Mouse (Mus musculus) erythroblast, embryonic 14.5 days (primary cell): ENCODE results near the gene Kif6. TPM values are rescaled to one million over a fixed set of nuclear protein-coding genes. Genes with fewer than 3 reads are reported as not detected.
A peak's percentile ranks its signal among the peaks of the same experiment; 100 is the strongest.

ENCODE experiments used
- H3K27me3 ChIP-seq: 2 replicates; pipeline ENCODE4 v1.6.1; 2012; ENCODE audit warnings: inconsistent platforms; ENCODE audit not compliant: control insufficient read depth
- H3K36me3 ChIP-seq: 2 replicates; pipeline ENCODE4 v1.6.1; 2012; ENCODE audit warnings: mild to moderate bottlenecking, inconsistent platforms; ENCODE audit not compliant: control insufficient read depth
- H3K4me1 ChIP-seq: 2 replicates; pipeline ENCODE4 v1.6.1; 2012; ENCODE audit warnings: inconsistent platforms; ENCODE audit not compliant: control insufficient read depth
- H3K4me3 ChIP-seq: replicated peaks from 2 replicates; pipeline ENCODE3; 2012; ENCODE audit warnings: moderate library complexity, mild to moderate bottlenecking, inconsistent platforms
- H3K9me3 ChIP-seq: 2 replicates; pipeline ENCODE4 v1.6.1; 2012; ENCODE audit warnings: low read length, inconsistent platforms, mixed read lengths; ENCODE audit not compliant: control insufficient read depth
- GATA1 ChIP-seq: IDR thresholded peaks from 2 replicates; pipeline ENCODE4 v1.6.1; 2012; ENCODE audit warnings: low read length, inconsistent platforms, mixed read lengths
- TAL1 ChIP-seq: IDR thresholded peaks from 3 replicates; pipeline ENCODE4 v1.6.1; 2012; ENCODE audit warnings: low read length, inconsistent platforms, mixed read lengths
- polyA plus RNA-seq: library from polyadenylated mRNA; stranded (reverse); fragments of >175 nt; gene quantifications from 2 replicates; pipeline ENCODE4 v1.2.3, GENCODE M21; 2012

Kif6 gene
- not detected in 2 replicates for polyA plus RNA-seq

DNA sequence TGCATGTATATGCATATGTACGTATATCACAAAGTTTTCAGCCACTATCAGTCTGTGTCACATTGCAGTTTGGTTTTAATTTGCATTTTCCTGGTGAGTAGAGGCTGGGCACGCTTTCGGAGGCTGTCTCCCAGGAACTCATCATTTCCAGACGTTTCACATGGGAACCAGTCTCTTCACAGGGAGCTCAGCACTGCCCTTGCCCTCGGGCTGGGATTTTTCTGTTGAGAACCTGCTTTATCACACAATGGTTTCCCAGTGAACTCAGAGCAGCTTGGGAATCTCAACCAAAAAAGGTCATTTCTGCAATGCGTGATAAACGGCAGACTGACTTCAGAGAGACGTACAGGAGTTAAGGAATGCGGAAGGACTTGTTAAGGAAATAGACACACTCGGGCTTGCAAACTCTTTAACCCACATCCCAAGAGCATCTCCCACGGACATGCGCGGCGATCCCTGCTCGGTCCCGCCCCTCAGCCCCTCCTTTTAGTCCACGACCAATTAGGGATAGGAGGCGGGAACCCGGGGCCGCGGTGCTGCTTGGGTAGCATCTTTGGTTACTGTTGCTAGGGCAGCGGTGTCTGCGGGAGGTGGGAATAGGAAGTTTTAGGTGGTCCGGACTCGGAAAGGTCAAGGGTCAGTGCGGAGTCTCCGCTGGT lies at the start of gene Kif6:
Gene Kif6 (plus strand): TSS at position 560 of the 659 bp plus-strand sequence.
- Histone ChIP-seq H3K4me3 (peak within 1 kb of the TSS; percentile 48), H3K4me1 (no peaks in the 10 kb centered on the region; the same call in 1 of the 2 replicates), H3K36me3 (no peaks in the 10 kb centered on the region), H3K27me3 (peaks cover 8% of the 10 kb centered on the region), H3K9me3 (no peaks in the 10 kb centered on the region)
- no peak for TF ChIP-seq GATA1
- TF ChIP-seq TAL1 = no peak

DNA sequence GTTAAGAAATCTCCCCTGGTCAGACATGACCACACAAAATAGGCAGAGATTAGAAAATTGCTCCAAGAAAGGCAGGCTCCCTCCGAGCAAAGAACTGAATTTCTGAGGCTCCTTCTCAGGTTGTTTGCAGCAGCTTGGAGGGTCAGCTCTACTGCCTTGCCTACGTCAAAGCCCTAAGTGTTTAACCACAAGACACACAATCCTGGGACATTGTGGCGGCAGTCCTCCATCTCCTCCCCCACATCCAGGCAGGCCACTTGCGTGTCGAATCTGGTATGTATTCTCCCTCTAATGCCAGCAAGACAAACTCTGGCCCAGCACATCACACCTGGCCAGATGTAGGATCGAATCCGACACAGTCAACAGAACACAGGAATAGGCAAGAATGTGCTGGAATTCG lies 46.2 kb upstream of the Kif6 start:
- H3K9me3 ChIP-seq = peaks cover 3% of the 10 kb centered on the region; the same call in 1 of the 2 replicates
- H3K36me3 ChIP-seq = no peaks in the 10 kb centered on the region
- H3K4me1 ChIP-seq = no peaks in the 10 kb centered on the region
- TF ChIP-seq GATA1 = no peak
- TF ChIP-seq TAL1 = no peak
- peaks cover 21% of the 10 kb centered on the region for H3K27me3 ChIP-seq
- no peak overlapping the region for H3K4me3 ChIP-seq

DNA sequence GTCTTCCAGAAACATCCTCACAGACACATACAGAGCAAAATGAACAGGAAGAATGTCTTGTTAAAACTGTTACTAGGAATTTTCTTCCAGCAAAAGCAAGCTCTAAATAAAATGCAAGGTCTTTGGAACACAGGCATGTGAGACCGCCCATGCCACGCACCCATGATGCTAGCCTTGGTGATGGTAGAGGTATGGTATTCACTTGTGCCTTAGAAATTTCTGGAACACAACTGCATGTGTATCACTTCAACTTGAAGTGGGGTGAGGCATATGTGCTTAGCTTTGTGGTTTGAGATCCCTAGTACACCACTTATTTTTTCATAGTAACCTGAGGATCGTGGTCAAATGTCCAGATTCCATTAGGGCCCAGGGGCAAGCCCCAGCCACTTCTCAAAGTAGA lies 37.6 kb upstream of the Kif6 start:
- no peak overlapping the region for H3K4me3 ChIP-seq

DNA sequence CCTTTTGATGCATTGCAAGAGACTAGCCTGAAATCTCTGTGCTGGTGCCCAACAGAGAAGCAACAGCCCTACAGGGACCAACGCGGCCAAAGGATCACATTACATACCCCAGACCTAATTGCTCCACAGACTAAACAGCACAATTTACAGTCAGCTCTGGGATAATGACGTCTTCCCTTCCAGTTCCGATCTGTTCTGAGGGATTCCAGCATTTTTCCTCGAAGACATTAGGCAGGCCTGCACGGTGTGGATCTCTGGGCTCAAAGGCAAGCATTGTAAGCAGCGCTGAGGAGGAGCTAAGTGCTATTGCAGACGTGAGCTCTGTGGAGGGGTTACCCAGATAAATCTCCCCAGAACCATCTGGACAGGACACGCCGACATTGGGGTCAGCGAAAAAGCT lies 32.5 kb upstream of the Kif6 start:
- Histone ChIP-seq H3K27me3 (no peaks in the 10 kb centered on the region), H3K4me3 (no peak overlapping the region), H3K36me3 (no peaks in the 10 kb centered on the region), H3K4me1 (no peaks in the 10 kb centered on the region), H3K9me3 (no peaks in the 10 kb centered on the region)
- TF ChIP-seq TAL1 (no peak), GATA1 (no peak)

More for the DNA sequence above, 37.6 kb upstream of the Kif6 start:
- Histone ChIP-seq H3K36me3 (no peaks in the 10 kb centered on the region), H3K9me3 (peaks cover 5% of the 10 kb centered on the region; the same call in 1 of the 2 replicates), H3K27me3 (no peaks in the 10 kb centered on the region), H3K4me1 (no peaks in the 10 kb centered on the region)
- TF ChIP-seq TAL1 (no peak), GATA1 (no peak)

DNA sequence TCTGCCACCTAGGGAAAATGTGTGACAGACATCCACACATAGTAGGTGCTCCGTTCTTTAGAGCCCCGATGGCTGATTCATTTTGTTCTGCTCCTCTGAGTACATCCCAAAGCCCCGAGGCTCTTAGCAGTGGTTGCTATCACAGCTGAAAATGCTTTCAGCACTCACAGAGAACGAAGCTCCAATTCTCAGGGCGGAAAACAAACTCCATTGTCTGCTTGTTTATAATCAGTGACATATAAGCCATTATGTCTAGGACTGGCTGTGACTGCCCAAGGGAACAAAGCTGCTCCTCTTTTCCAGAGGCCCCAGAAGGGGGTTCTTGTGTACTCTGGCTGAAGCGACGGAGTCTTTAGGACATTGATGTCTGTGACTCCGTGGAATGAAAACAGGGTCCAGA lies 24.9 kb upstream of the Kif6 start:
- no peak for TF ChIP-seq TAL1
- TF ChIP-seq GATA1 = no peak
- Histone ChIP-seq H3K4me1 (no peaks in the 10 kb centered on the region), H3K27me3 (no peaks in the 10 kb centered on the region), H3K36me3 (no peaks in the 10 kb centered on the region), H3K4me3 (no peak overlapping the region), H3K9me3 (no peaks in the 10 kb centered on the region)

DNA sequence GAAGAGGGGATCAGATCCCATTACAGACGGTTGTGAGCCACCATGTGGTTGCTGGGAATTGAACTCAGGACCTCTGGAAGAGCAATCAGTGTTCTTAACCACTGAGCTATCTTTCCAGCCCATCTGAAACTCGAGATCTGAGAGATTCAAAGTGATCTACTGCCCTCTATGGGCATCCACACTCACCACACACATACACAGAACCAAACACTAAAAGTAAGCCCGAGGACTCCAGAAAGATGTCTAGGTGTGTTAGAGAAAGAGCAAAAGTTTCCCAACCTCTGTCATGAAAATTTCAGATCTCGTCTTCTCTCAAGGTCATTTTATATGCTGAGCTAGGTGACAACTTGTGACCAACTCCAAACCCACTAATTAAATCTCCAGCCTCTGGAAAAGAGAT lies 9.5 kb upstream of the Kif6 start:
- Histone ChIP-seq H3K27me3 (no peaks in the 10 kb centered on the region), H3K4me1 (no peaks in the 10 kb centered on the region), H3K36me3 (no peaks in the 10 kb centered on the region), H3K4me3 (no peak overlapping the region), H3K9me3 (peaks cover 9% of the 10 kb centered on the region)
- TF ChIP-seq GATA1 (no peak), TAL1 (no peak)

DNA sequence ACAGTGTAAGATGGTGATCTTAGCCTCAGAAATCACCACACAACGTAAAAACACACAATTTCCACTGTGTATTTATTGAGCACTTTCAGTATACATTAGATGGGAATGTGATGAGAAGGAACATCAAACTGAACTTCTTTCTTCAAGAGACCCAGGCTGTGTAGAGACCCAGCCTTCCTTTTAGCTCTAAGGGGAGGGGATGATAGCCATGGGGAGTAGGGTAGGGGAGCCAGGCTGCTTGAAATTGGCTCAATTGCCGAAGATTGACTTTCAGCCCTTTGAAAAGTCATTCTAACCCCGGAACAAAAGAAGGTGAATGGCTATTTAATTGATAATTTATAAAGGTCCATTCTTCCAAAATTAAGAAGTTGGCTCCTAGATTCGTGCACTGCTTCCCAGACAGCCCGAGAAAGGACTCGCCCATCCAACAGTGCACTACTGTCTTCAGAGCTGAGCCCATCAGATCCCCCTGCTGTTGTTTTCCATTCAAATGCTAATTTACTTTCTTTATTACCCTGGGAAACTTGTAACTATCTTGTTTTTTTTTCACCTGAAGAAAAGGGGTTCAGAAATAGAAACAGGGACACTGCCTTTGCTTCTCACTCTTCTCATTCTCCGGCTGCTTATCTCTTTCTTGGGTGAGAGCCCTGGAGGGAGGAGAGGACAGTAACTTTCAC lies 7.4 kb upstream of the Kif6 start:
- Histone ChIP-seq H3K27me3 (no peaks in the 10 kb centered on the region), H3K4me1 (no peaks in the 10 kb centered on the region), H3K9me3 (peaks cover 9% of the 10 kb centered on the region), H3K4me3 (no peak overlapping the region), H3K36me3 (no peaks in the 10 kb centered on the region)
- TF ChIP-seq GATA1 = no peak
- no peak for TF ChIP-seq TAL1

DNA sequence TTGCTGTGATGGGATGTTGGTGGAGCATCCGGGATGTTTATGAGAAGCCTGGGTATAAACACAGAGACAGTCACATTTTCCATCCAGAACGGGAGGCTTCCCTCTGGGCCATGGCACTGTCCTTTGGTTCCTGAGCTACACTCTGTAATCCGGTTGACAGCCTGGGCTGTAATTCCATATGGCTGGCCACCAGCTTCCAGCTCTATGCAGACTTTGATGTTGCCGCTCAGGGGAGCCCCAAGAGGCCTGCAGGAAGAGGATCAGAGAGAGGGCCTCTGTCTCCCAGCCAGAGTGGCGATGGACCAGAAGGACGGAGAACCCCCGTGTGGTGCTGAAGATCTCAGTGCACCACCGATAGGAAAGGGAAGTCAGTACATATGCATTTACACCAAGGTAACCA lies 4.6 kb upstream of the Kif6 start:
- Histone ChIP-seq H3K27me3 (peaks cover 5% of the 10 kb centered on the region), H3K36me3 (no peaks in the 10 kb centered on the region), H3K4me1 (no peaks in the 10 kb centered on the region; the same call in 1 of the 2 replicates), H3K9me3 (peaks cover 5% of the 10 kb centered on the region), H3K4me3 (no peak overlapping the region)
- TF ChIP-seq GATA1 = no peak
- TF ChIP-seq TAL1 = no peak

DNA sequence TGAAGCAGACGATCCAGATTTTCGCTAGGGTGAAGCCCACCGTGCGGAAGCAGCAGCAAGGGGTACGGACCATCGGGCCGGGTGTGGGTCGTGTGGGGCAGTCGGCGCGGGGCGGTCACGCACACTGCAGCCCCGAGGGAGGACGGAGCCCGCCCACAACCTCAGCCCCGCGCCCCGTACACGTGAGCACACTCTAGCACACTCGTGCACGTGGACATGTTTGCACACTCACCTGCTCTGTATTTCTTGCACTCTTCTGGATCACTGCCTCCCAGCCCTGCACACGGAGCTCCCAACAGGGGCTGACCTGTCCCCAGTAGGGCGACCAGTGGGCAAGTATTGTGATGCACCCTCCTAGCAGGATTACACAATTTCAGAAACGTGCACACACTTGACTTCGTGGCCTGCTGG lies 310 bp downstream of the Kif6 start:
- TF ChIP-seq TAL1 (no peak), GATA1 (no peak)
- Histone ChIP-seq H3K4me1 (no peaks in the 10 kb centered on the region; the same call in 1 of the 2 replicates), H3K9me3 (no peaks in the 10 kb centered on the region), H3K4me3 (peak overlapping the region; percentile 48), H3K27me3 (peaks cover 8% of the 10 kb centered on the region), H3K36me3 (no peaks in the 10 kb centered on the region)
